ENCODE assay signal across 8 mouse cellular contexts in genomic region chr9:79717836-79718475, GRCm38 (mm10). TPM values are rescaled to one million over a fixed set of nuclear protein-coding genes. Genes with fewer than 3 reads are reported as not detected.
A peak's percentile ranks its signal among the peaks of the same experiment; 100 is the strongest.
DNase-seq lines count a peak whose midpoint lies in the region; ATAC-seq and TF ChIP-seq lines count a peak whose summit lies in the region.

No protein-coding gene starts in this region.

- 6% methylated on average over 22 of the region's 22 CpGs for WGBS in lung, adult 2 months
- WGBS in embryonic facial prominence, embryonic 10.5 days = under 1% methylated on average over 22 of the region's 22 CpGs
- WGBS in heart, embryonic 15.5 days = under 1% methylated on average over 22 of the region's 22 CpGs
- WGBS in limb, embryonic 15.5 days = 1% methylated on average over 22 of the region's 22 CpGs
- WGBS in neural tube, embryonic 13.5 days = 1% methylated on average over 22 of the region's 22 CpGs

- peak; percentile 47 for DNase-seq in lung, adult 2 months
- DNase-seq in lung, postnatal 36 days = no peak
- no peak for DNase-seq in embryonic facial prominence, embryonic 10.5 days (ENCODE audit: low spot score)
- DNase-seq in urinary bladder, postnatal 25 days (ENCODE audit: low spot score) = no peak
- no peak for DNase-seq in c-Kit-positive CD71-positive TER-119-positive erythroid progenitor cells, embryonic 14.5 days (ENCODE audit: low spot score)

- peaks cover 67% of the 10 kb centered on the region for H3K27me3 ChIP-seq in embryonic facial prominence, embryonic 10.5 days (replicated peaks; ENCODE audit: low read depth, poor library complexity, severe bottlenecking)
- H3K27me3 ChIP-seq in heart, embryonic 15.5 days = peaks cover 14% of the 10 kb centered on the region
- H3K27me3 ChIP-seq in limb, embryonic 15.5 days = 0 out of 2 replicates have a peak, but pooled peaks cover 3% of the 10 kb centered on the region
- peaks cover 40% of the 10 kb centered on the region for H3K27me3 ChIP-seq in neural tube, embryonic 13.5 days

- no peaks in the 10 kb centered on the region for H3K9me3 ChIP-seq in embryonic facial prominence, embryonic 10.5 days
- no peaks in the 10 kb centered on the region for H3K9me3 ChIP-seq in heart, embryonic 15.5 days (replicated peaks)
- no peaks in the 10 kb centered on the region for H3K9me3 ChIP-seq in limb, embryonic 15.5 days
- H3K9me3 ChIP-seq in neural tube, embryonic 13.5 days = no peaks in the 10 kb centered on the region

- no peak for ATAC-seq in heart, embryonic 15.5 days (replicated peaks; ENCODE audit: insufficient number of reproducible peaks, insufficient read depth, low FRiP score, low read depth)
- ATAC-seq in limb, embryonic 15.5 days (ENCODE audit: insufficient number of reproducible peaks, low FRiP score, low TSS enrichment, low read depth) = no peak
- peak; percentile 18 for ATAC-seq in neural tube, embryonic 13.5 days (ENCODE audit: low read depth)

- peak overlapping the region; percentile 61 for H3K9ac ChIP-seq in heart, embryonic 15.5 days
- peak overlapping the region; percentile 69 for H3K9ac ChIP-seq in limb, embryonic 15.5 days
- peak overlapping the region; percentile 75 for H3K9ac ChIP-seq in neural tube, embryonic 13.5 days

- peak overlapping the region; percentile 87 for H3K4me2 ChIP-seq in heart, embryonic 15.5 days
- H3K4me2 ChIP-seq in limb, embryonic 15.5 days = peak overlapping the region; percentile 61
- H3K4me2 ChIP-seq in neural tube, embryonic 13.5 days = peak overlapping the region; percentile 97

- no peak for TF ChIP-seq CTCF in lung, adult 2 months (IDR thresholded peaks at IDR 0.05; ENCODE audit: insufficient read depth, low read length)

- H3K27ac ChIP-seq in embryonic facial prominence, embryonic 10.5 days (replicated peaks) = peak overlapping the region; percentile 80
- peak overlapping the region; percentile 59 for H3K27ac ChIP-seq in heart, embryonic 15.5 days
- H3K27ac ChIP-seq in limb, embryonic 15.5 days = peak overlapping the region; percentile 96
- H3K27ac ChIP-seq in neural tube, embryonic 13.5 days (replicated peaks) = peak overlapping the region; percentile 54

- peak overlapping the region; percentile 51 for H3K4me3 ChIP-seq in lung, adult 2 months (replicated peaks; ENCODE audit: extremely low read depth, low read depth, low read length)
- peak overlapping the region; percentile 68 for H3K4me3 ChIP-seq in embryonic facial prominence, embryonic 10.5 days
- peak overlapping the region; percentile 59 for H3K4me3 ChIP-seq in heart, embryonic 15.5 days
- H3K4me3 ChIP-seq in limb, embryonic 15.5 days = peak overlapping the region; percentile 65
- H3K4me3 ChIP-seq in neural tube, embryonic 13.5 days = peak overlapping the region; percentile 55

- no peaks in the 10 kb centered on the region for H3K36me3 ChIP-seq in embryonic facial prominence, embryonic 10.5 days (replicated peaks)
- no peaks in the 10 kb centered on the region for H3K36me3 ChIP-seq in heart, embryonic 15.5 days
- H3K36me3 ChIP-seq in limb, embryonic 15.5 days = no peaks in the 10 kb centered on the region
- no peaks in the 10 kb centered on the region for H3K36me3 ChIP-seq in neural tube, embryonic 13.5 days

- no peaks in the 10 kb centered on the region; the same call in none of the 2 replicates for H3K4me1 ChIP-seq in lung, adult 2 months (ENCODE audit: control insufficient read depth, insufficient read depth, low read length)
- H3K4me1 ChIP-seq in embryonic facial prominence, embryonic 10.5 days = peaks cover 59% of the 10 kb centered on the region
- H3K4me1 ChIP-seq in heart, embryonic 15.5 days (replicated peaks) = peaks cover 45% of the 10 kb centered on the region
- peaks cover 45% of the 10 kb centered on the region for H3K4me1 ChIP-seq in limb, embryonic 15.5 days
- H3K4me1 ChIP-seq in neural tube, embryonic 13.5 days (replicated peaks) = peaks cover 57% of the 10 kb centered on the region

- TF ChIP-seq POLR2A in lung, adult 2 months (IDR thresholded peaks at IDR 0.05; ENCODE audit: borderline replicate concordance, extremely low read depth, low read depth, low read length) = no peak

RNA-seq across cellular contexts. Expression of gene Col12a1, which starts 0.7 kb away (rescaled TPM):
- 15.1 and 22.0 TPM in 2 replicates for polyA plus RNA-seq in lung, adult 2 months (2012; rRNA removed)
- polyA plus RNA-seq in embryonic facial prominence, embryonic 10.5 days (2016; fragmentation: Nextera tagmentation; extraction: Ambion mirVana) = 5.8 and 7.3 TPM in 2 replicates
- 15.0 and 17.9 TPM in 2 replicates for polyA plus RNA-seq in heart, embryonic 15.5 days (2015; fragmentation: Nextera tagmentation; extraction: Ambion mirVana)
- 180 and 191 TPM in 2 replicates for polyA plus RNA-seq in limb, embryonic 15.5 days (2015; fragmentation: Nextera tagmentation; extraction: Ambion mirVana)
- polyA plus RNA-seq in neural tube, embryonic 13.5 days (2015; fragmentation: Nextera tagmentation; extraction: Ambion mirVana) = 12.1 and 15.6 TPM in 2 replicates

RNA-seq across cellular contexts. Expression of gene Cox7a2, which starts 41.7 kb away (rescaled TPM):
- 76.1 and 102 TPM in 2 replicates for polyA plus RNA-seq in lung, adult 2 months (2012; rRNA removed)
- polyA plus RNA-seq in embryonic facial prominence, embryonic 10.5 days (2016; fragmentation: Nextera tagmentation; extraction: Ambion mirVana) = 648 and 655 TPM in 2 replicates
- 1,196 and 1,660 TPM in 2 replicates for polyA plus RNA-seq in heart, embryonic 15.5 days (2015; fragmentation: Nextera tagmentation; extraction: Ambion mirVana)
- polyA plus RNA-seq in limb, embryonic 15.5 days (2015; fragmentation: Nextera tagmentation; extraction: Ambion mirVana) = 572 and 583 TPM in 2 replicates
- polyA plus RNA-seq in neural tube, embryonic 13.5 days (2015; fragmentation: Nextera tagmentation; extraction: Ambion mirVana) = 881 and 912 TPM in 2 replicates
